Mouse (Mus musculus): Measurements from ENCODE around the gene Tmem255b.

DNA sequence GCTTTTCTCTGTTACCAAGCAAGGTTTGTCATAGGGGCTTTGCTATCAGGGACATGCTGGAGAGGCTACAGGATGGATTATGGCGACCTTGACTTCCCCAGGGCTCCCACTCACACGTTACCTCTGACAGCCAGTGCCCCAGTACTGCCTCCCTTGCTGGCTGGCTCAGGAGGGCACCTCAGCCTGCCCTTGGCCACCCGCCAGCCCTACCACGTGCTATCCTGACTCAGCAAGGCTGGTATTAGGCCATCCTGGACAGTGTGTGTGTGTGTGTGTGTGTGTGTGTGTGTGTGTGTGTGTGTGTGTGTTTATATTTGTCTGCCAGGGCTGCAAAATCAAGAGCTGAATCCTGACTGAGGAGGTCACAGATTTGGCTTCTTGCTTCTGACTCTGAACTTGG lies 71.9 kb downstream of the Tmem255b start:
- peak; percentile 24 for TF ChIP-seq CTCF (IDR thresholded peaks at IDR 0.05; ENCODE audit: low read depth)
- TF ChIP-seq EP300 (optimal IDR thresholded peaks at IDR 0.05): no peak
